In the genomic region with DNA sequence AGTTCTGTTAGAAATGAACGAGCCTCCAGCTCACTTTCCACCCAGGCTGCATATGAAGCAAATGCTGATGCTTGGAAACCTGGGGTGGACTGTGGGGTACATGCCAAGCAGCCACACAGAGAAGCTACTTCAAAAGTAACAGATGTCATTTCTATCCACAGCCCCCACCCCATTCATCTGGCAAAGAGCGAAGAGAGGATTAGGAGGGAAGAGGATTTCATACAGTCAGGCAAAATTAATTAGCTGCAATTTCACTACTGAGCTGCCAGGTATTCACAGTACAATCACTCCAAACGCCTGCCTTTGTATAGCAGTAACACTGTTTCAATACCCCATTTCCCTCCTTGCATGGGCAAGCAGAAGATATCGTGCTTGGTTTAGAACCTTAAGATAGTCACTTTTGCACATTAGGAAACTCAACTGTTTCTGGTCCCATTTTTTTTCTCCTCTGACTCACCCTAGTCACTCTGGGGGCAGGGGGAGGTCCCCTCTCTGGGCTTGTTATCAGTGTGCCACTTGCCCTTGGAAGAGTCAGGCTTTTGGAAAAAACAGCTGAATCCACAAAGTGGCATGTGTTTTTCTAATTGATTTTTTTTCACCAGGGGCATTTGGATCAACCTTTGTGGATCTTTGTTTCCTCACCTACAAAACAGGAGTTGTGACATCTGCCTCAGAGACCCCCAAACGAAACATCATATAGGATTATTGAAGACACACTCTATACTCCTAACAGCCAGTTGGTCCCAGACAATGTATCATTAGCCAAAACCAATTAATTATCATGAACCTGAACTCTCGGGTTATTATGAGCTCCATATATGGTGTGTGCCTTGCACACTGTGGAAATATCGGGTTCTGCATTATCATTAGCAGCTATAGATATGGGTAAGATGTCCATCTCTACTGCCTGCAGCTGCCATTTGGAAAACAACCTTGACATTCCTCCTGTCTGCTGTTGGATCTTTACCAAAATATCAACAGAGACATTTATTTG, we compare ENCODE assay signal across 16 mouse cellular contexts.
DNase-seq lines count a peak whose midpoint lies in the region; ATAC-seq lines count a peak whose summit lies in the region.
"Had no signal": no experiment of that assay in that cellular context is flagged by ENCODE, and none has a peak within 500 bp of the region (broad histone marks: within the 10 kb centered on the region; RNA-seq: fewer than 3 reads in every experiment).

No protein-coding gene starts in this region.

- no peak overlapping the region for H3K4me2 ChIP-seq in hindbrain, embryonic 16.5 days (ENCODE audit: low read length)
- no peak overlapping the region for H3K4me2 ChIP-seq in hindbrain, embryonic 12.5 days (replicated peaks)
- H3K4me2 ChIP-seq in forebrain, embryonic 14.5 days (ENCODE audit: low read length) = no peak overlapping the region
- no peak overlapping the region for H3K4me2 ChIP-seq in midbrain, embryonic 15.5 days
- H3K4me2 ChIP-seq: heart, embryonic 13.5 days; liver, embryonic 11.5 days had no signal

- H3K27me3 ChIP-seq in hindbrain, embryonic 16.5 days (replicated peaks; ENCODE audit: control insufficient read depth, insufficient read depth, low read length) = no peaks in the 10 kb centered on the region
- H3K27me3 ChIP-seq in hindbrain, embryonic 12.5 days = no peaks in the 10 kb centered on the region
- H3K27me3 ChIP-seq in forebrain, embryonic 14.5 days (replicated peaks; ENCODE audit: control insufficient read depth, insufficient read depth, low read length) = no peaks in the 10 kb centered on the region
- H3K27me3 ChIP-seq in midbrain, embryonic 15.5 days (replicated peaks) = no peaks in the 10 kb centered on the region
- H3K27me3 ChIP-seq: heart, embryonic 13.5 days had no signal

- peak; percentile 49 for DNase-seq in adrenal gland, postnatal 14 days
- DNase-seq in forebrain, embryonic 14.5 days (ENCODE audit: low spot score) = peak; percentile 77
- no peak for DNase-seq in B cell, adult 2 months
- DNase-seq in urinary bladder, postnatal 10 days (ENCODE audit: low spot score) = no peak
- DNase-seq: cerebellum, adult 11 months; embryo, embryonic 11 days; gastrocnemius, postnatal 10 days; right cerebral cortex, postnatal 14 days; thymus, postnatal 25 days had no signal

- H3K4me1 ChIP-seq in hindbrain, embryonic 16.5 days (ENCODE audit: control insufficient read depth, insufficient read depth, low read depth, low read length) = no peaks in the 10 kb centered on the region; the same call in 1 of the 2 replicates
- no peaks in the 10 kb centered on the region for H3K4me1 ChIP-seq in hindbrain, embryonic 12.5 days
- H3K4me1 ChIP-seq in forebrain, embryonic 14.5 days (ENCODE audit: control insufficient read depth, insufficient read depth, low read length) = peaks cover 4% of the 10 kb centered on the region
- H3K4me1 ChIP-seq in midbrain, embryonic 15.5 days = peaks cover 9% of the 10 kb centered on the region; the same call in 1 of the 2 replicates
- H3K4me1 ChIP-seq: heart, embryonic 13.5 days had no signal

- no peak overlapping the region for H3K27ac ChIP-seq in hindbrain, embryonic 16.5 days (ENCODE audit: low read depth, low read length)
- no peak overlapping the region for H3K27ac ChIP-seq in hindbrain, embryonic 12.5 days
- 0 out of 2 replicates have a peak overlapping the region, but pooled peaks have one; percentile 1 for H3K27ac ChIP-seq in forebrain, embryonic 14.5 days (ENCODE audit: low read depth, low read length)
- H3K27ac ChIP-seq in midbrain, embryonic 15.5 days = no peak overlapping the region
- H3K27ac ChIP-seq: heart, embryonic 13.5 days had no signal

- no peak overlapping the region for H3K9ac ChIP-seq in hindbrain, embryonic 16.5 days (ENCODE audit: low read depth, low read length)
- no peak overlapping the region for H3K9ac ChIP-seq in hindbrain, embryonic 12.5 days
- H3K9ac ChIP-seq in forebrain, embryonic 14.5 days (ENCODE audit: low read length) = no peak overlapping the region
- no peak overlapping the region for H3K9ac ChIP-seq in midbrain, embryonic 15.5 days
- H3K9ac ChIP-seq: heart, embryonic 13.5 days had no signal

- H3K4me3 ChIP-seq in hindbrain, embryonic 16.5 days (ENCODE audit: low read length) = no peak overlapping the region
- no peak overlapping the region for H3K4me3 ChIP-seq in hindbrain, embryonic 12.5 days
- no peak overlapping the region for H3K4me3 ChIP-seq in forebrain, embryonic 14.5 days (ENCODE audit: low read depth, low read length)
- no peak overlapping the region for H3K4me3 ChIP-seq in midbrain, embryonic 15.5 days
- H3K4me3 ChIP-seq: heart, embryonic 13.5 days had no signal

- peak; percentile 87 for ATAC-seq in hindbrain, embryonic 16.5 days
- no peak for ATAC-seq in hindbrain, embryonic 12.5 days (ENCODE audit: low FRiP score)
- ATAC-seq in forebrain, embryonic 14.5 days = peak; percentile 91
- peak; percentile 80 for ATAC-seq in midbrain, embryonic 15.5 days (replicated peaks)
- ATAC-seq: CD4-positive, CD25-positive, alpha-beta regulatory T cell, adult 4 months; lung, postnatal 0 days had no signal

- no peaks in the 10 kb centered on the region for H3K9me3 ChIP-seq in hindbrain, embryonic 16.5 days (ENCODE audit: control insufficient read depth, low read length)
- no peaks in the 10 kb centered on the region for H3K9me3 ChIP-seq in hindbrain, embryonic 12.5 days (replicated peaks)
- H3K9me3 ChIP-seq in forebrain, embryonic 14.5 days (replicated peaks; ENCODE audit: control insufficient read depth, low read length) = no peaks in the 10 kb centered on the region
- H3K9me3 ChIP-seq in midbrain, embryonic 15.5 days = no peaks in the 10 kb centered on the region
- H3K9me3 ChIP-seq: heart, embryonic 13.5 days had no signal

- H3K36me3 ChIP-seq in hindbrain, embryonic 16.5 days (ENCODE audit: control insufficient read depth, insufficient read depth, low read length) = no peaks in the 10 kb centered on the region
- H3K36me3 ChIP-seq in hindbrain, embryonic 12.5 days = no peaks in the 10 kb centered on the region
- no peaks in the 10 kb centered on the region for H3K36me3 ChIP-seq in forebrain, embryonic 14.5 days (ENCODE audit: control insufficient read depth, insufficient read depth, low read length)
- H3K36me3 ChIP-seq in midbrain, embryonic 15.5 days (replicated peaks) = no peaks in the 10 kb centered on the region
- H3K36me3 ChIP-seq: heart, embryonic 13.5 days had no signal

- WGBS in hindbrain, embryonic 16.5 days = 57% methylated on average over 7 of the region's 7 CpGs
- WGBS in hindbrain, embryonic 12.5 days = 67% methylated on average over 7 of the region's 7 CpGs
- WGBS in forebrain, embryonic 14.5 days = 23% methylated on average over 7 of the region's 7 CpGs
- 45% methylated on average over 7 of the region's 7 CpGs for WGBS in midbrain, embryonic 15.5 days

Comparison
In these comparisons a context has a peak if more than half of its experiments do, and no peak if none do; other contexts are left out.
1. DNase-seq: peak in adrenal gland, postnatal 14 days (single experiment) and forebrain, embryonic 14.5 days (single experiment); none in B cell, adult 2 months (0 of 2) and urinary bladder, postnatal 10 days (single experiment).